Mouse (Mus musculus): ENCODE data around the gene Tfam. TPM values are rescaled to one million over a fixed set of nuclear protein-coding genes. Genes with fewer than 3 reads are reported as not detected.

Tfam gene
- polyA plus RNA-seq, 1 experiment from 2014 or later: 87.7 TPM

- H3K9ac ChIP-seq (ENCODE audit: low read depth, low read length): no peak overlapping the region
- ATAC-seq (ENCODE audit: low FRiP score, low TSS enrichment): no peak
- no peaks in the 10 kb centered on the region for H3K9me3 ChIP-seq (ENCODE audit: control insufficient read depth, low read length)
- peaks cover 10% of the 10 kb centered on the region; the same call in 1 of the 2 replicates for H3K4me1 ChIP-seq (ENCODE audit: control insufficient read depth, insufficient read depth, low read length)
- H3K4me2 ChIP-seq (replicated peaks; ENCODE audit: low read depth, low read length): 0 out of 2 replicates have a peak overlapping the region, but pooled peaks have one; percentile 12
- no peaks in the 10 kb centered on the region for H3K27me3 ChIP-seq (ENCODE audit: control insufficient read depth, insufficient read depth, low read length)
- H3K27ac ChIP-seq (ENCODE audit: low read depth, low read length): no peak overlapping the region
- H3K36me3 ChIP-seq (ENCODE audit: control insufficient read depth, insufficient read depth, low read length): peaks cover 8% of the 10 kb centered on the region
- 45% methylated on average over 6 of the region's 6 CpGs for WGBS
- H3K4me3 ChIP-seq (ENCODE audit: low read length): no peak overlapping the region
Observed at GRCm38 (mm10) chr10:71239479-71240120, 1.5 kb upstream of the Tfam start.

- Histone ChIP-seq H3K9ac (ENCODE audit: low read depth, low read length) (peak overlapping the region; percentile 83), H3K27me3 (ENCODE audit: control insufficient read depth, insufficient read depth, low read length) (no peaks in the 10 kb centered on the region), H3K36me3 (ENCODE audit: control insufficient read depth, insufficient read depth, low read length) (peaks cover 26% of the 10 kb centered on the region), H3K27ac (ENCODE audit: low read depth, low read length) (peak overlapping the region; percentile 68; the same call in 1 of the 2 replicates), H3K9me3 (ENCODE audit: control insufficient read depth, low read length) (no peaks in the 10 kb centered on the region), H3K4me3 (ENCODE audit: low read length) (peak overlapping the region; percentile 82), H3K4me2 (replicated peaks; ENCODE audit: low read depth, low read length) (peak overlapping the region; percentile 81), H3K4me1 (ENCODE audit: control insufficient read depth, insufficient read depth, low read length) (peaks cover 10% of the 10 kb centered on the region; the same call in 1 of the 2 replicates)
- peak; percentile 98 for ATAC-seq (ENCODE audit: low FRiP score, low TSS enrichment)
- under 1% methylated on average over 60 of the region's 68 CpGs for WGBS
Observed at GRCm38 (mm10) chr10:71237516-71238239, 402 bp downstream of the Tfam start.

- H3K4me1 ChIP-seq (ENCODE audit: control insufficient read depth, insufficient read depth, low read length): peaks cover 10% of the 10 kb centered on the region; the same call in 1 of the 2 replicates
- no peak overlapping the region for H3K27ac ChIP-seq (ENCODE audit: low read depth, low read length)
- no peak overlapping the region for H3K4me3 ChIP-seq (ENCODE audit: low read length)
- no peak overlapping the region for H3K4me2 ChIP-seq (replicated peaks; ENCODE audit: low read depth, low read length)
- WGBS: 93% methylated on average over 8 of the region's 8 CpGs
- no peaks in the 10 kb centered on the region for H3K27me3 ChIP-seq (ENCODE audit: control insufficient read depth, insufficient read depth, low read length)
- no peak for ATAC-seq (ENCODE audit: low FRiP score, low TSS enrichment)
- peaks cover 50% of the 10 kb centered on the region for H3K36me3 ChIP-seq (ENCODE audit: control insufficient read depth, insufficient read depth, low read length)
- no peak overlapping the region for H3K9ac ChIP-seq (ENCODE audit: low read depth, low read length)
- no peaks in the 10 kb centered on the region for H3K9me3 ChIP-seq (ENCODE audit: control insufficient read depth, low read length)
Observed at GRCm38 (mm10) chr10:71234071-71234470, 4.0 kb downstream of the Tfam start.

GRCm38 (mm10) chr10:71225894-71226293 is 12.2 kb downstream of the Tfam start:
- Histone ChIP-seq H3K9me3 (ENCODE audit: control insufficient read depth, low read length) (no peaks in the 10 kb centered on the region), H3K27ac (ENCODE audit: low read depth, low read length) (no peak overlapping the region), H3K36me3 (ENCODE audit: control insufficient read depth, insufficient read depth, low read length) (peaks cover 47% of the 10 kb centered on the region), H3K4me3 (ENCODE audit: low read length) (no peak overlapping the region), H3K9ac (ENCODE audit: low read depth, low read length) (no peak overlapping the region), H3K27me3 (ENCODE audit: control insufficient read depth, insufficient read depth, low read length) (no peaks in the 10 kb centered on the region), H3K4me2 (replicated peaks; ENCODE audit: low read depth, low read length) (no peak overlapping the region), H3K4me1 (ENCODE audit: control insufficient read depth, insufficient read depth, low read length) (no peaks in the 10 kb centered on the region)
- 50% methylated on average over 7 of the region's 7 CpGs for WGBS
- no peak for ATAC-seq (ENCODE audit: low FRiP score, low TSS enrichment)

- H3K36me3 ChIP-seq (ENCODE audit: control insufficient read depth, insufficient read depth, low read length): peaks cover 25% of the 10 kb centered on the region
- no peaks in the 10 kb centered on the region for H3K27me3 ChIP-seq (ENCODE audit: control insufficient read depth, insufficient read depth, low read length)
- H3K4me2 ChIP-seq (replicated peaks; ENCODE audit: low read depth, low read length): no peak overlapping the region
- no peaks in the 10 kb centered on the region for H3K4me1 ChIP-seq (ENCODE audit: control insufficient read depth, insufficient read depth, low read length)
- H3K9me3 ChIP-seq (ENCODE audit: control insufficient read depth, low read length): no peaks in the 10 kb centered on the region
- no peak for ATAC-seq (ENCODE audit: low FRiP score, low TSS enrichment)
- no peak overlapping the region for H3K27ac ChIP-seq (ENCODE audit: low read depth, low read length)
- WGBS: 86% methylated on average over 5 of the region's 5 CpGs
- no peak overlapping the region for H3K4me3 ChIP-seq (ENCODE audit: low read length)
- no peak overlapping the region for H3K9ac ChIP-seq (ENCODE audit: low read depth, low read length)
Observed at GRCm38 (mm10) chr10:71223101-71223500, 15.0 kb downstream of the Tfam start.

GRCm38 (mm10) chr10:71222639-71223038 is 15.4 kb downstream of the Tfam start:
- no peaks in the 10 kb centered on the region for H3K27me3 ChIP-seq (ENCODE audit: control insufficient read depth, insufficient read depth, low read length)
- no peak overlapping the region for H3K4me2 ChIP-seq (replicated peaks; ENCODE audit: low read depth, low read length)
- H3K9ac ChIP-seq (ENCODE audit: low read depth, low read length): no peak overlapping the region
- no peaks in the 10 kb centered on the region for H3K9me3 ChIP-seq (ENCODE audit: control insufficient read depth, low read length)
- H3K4me3 ChIP-seq (ENCODE audit: low read length): no peak overlapping the region
- ATAC-seq (ENCODE audit: low FRiP score, low TSS enrichment): no peak
- WGBS: 91% methylated on average over 2 of the region's 2 CpGs
- H3K4me1 ChIP-seq (ENCODE audit: control insufficient read depth, insufficient read depth, low read length): no peaks in the 10 kb centered on the region
- peaks cover 22% of the 10 kb centered on the region for H3K36me3 ChIP-seq (ENCODE audit: control insufficient read depth, insufficient read depth, low read length)
- no peak overlapping the region for H3K27ac ChIP-seq (ENCODE audit: low read depth, low read length)

- Histone ChIP-seq H3K27ac (ENCODE audit: low read depth, low read length) (no peak overlapping the region), H3K27me3 (ENCODE audit: control insufficient read depth, insufficient read depth, low read length) (no peaks in the 10 kb centered on the region), H3K9me3 (ENCODE audit: control insufficient read depth, low read length) (no peaks in the 10 kb centered on the region), H3K4me1 (ENCODE audit: control insufficient read depth, insufficient read depth, low read length) (no peaks in the 10 kb centered on the region), H3K9ac (ENCODE audit: low read depth, low read length) (no peak overlapping the region), H3K4me3 (ENCODE audit: low read length) (no peak overlapping the region), H3K36me3 (ENCODE audit: control insufficient read depth, insufficient read depth, low read length) (0 out of 2 replicates have a peak, but pooled peaks cover 2% of the 10 kb centered on the region), H3K4me2 (replicated peaks; ENCODE audit: low read depth, low read length) (0 out of 2 replicates have a peak overlapping the region, but pooled peaks have one; percentile 12)
- WGBS: 18% methylated on average over 8 of the region's 8 CpGs
- peak; percentile 53; the same call in 1 of the 2 replicates for ATAC-seq (ENCODE audit: low FRiP score, low TSS enrichment)
Observed at GRCm38 (mm10) chr10:71218228-71218892, 19.7 kb downstream of the Tfam start.

- Histone ChIP-seq H3K4me2 (replicated peaks; ENCODE audit: low read depth, low read length) (no peak overlapping the region), H3K4me3 (ENCODE audit: low read length) (no peak overlapping the region), H3K9ac (ENCODE audit: low read depth, low read length) (no peak overlapping the region), H3K27ac (ENCODE audit: low read depth, low read length) (no peak overlapping the region), H3K27me3 (ENCODE audit: control insufficient read depth, insufficient read depth, low read length) (no peaks in the 10 kb centered on the region), H3K9me3 (ENCODE audit: control insufficient read depth, low read length) (no peaks in the 10 kb centered on the region), H3K36me3 (ENCODE audit: control insufficient read depth, insufficient read depth, low read length) (no peaks in the 10 kb centered on the region), H3K4me1 (ENCODE audit: control insufficient read depth, insufficient read depth, low read length) (no peaks in the 10 kb centered on the region)
- no peak for ATAC-seq (ENCODE audit: low FRiP score, low TSS enrichment)
- 83% methylated on average over 9 of the region's 9 CpGs for WGBS
Observed at GRCm38 (mm10) chr10:71215996-71216395, 22.1 kb downstream of the Tfam start.

All from kidney, embryonic 14.5 days (tissue).